Mouse (Mus musculus): ENCODE measurements around the gene Brdt. TPM values are rescaled to one million over a fixed set of nuclear protein-coding genes. Genes with fewer than 3 reads are reported as not detected.

The Brdt gene
- polyA plus RNA-seq, 1 experiment = 1.1 TPM

GRCm38 (mm10) chr5:107434001-107434400 lies 103.0 kb downstream of the Brdt start:
- DNase-seq = no peak
- TF ChIP-seq POLR2A (IDR thresholded peaks at IDR 0.05; ENCODE audit: borderline replicate concordance, extremely low read depth, low read depth, low read length) (no peak), CTCF (IDR thresholded peaks at IDR 0.05; ENCODE audit: insufficient read depth, low read length) (no peak)
- no peaks in the 10 kb centered on the region for H3K4me1 ChIP-seq (ENCODE audit: control insufficient read depth, insufficient read depth, low read length)
- WGBS = 74% methylated on average over 5 of the region's 5 CpGs
- no peak overlapping the region for H3K4me3 ChIP-seq (replicated peaks; ENCODE audit: extremely low read depth, low read depth, low read length)

GRCm38 (mm10) chr5:107436185-107436584 lies 105.2 kb downstream of the Brdt start:
- Histone ChIP-seq H3K4me1 (ENCODE audit: control insufficient read depth, insufficient read depth, low read length) (no peaks in the 10 kb centered on the region), H3K4me3 (replicated peaks; ENCODE audit: extremely low read depth, low read depth, low read length) (no peak overlapping the region)
- TF ChIP-seq CTCF (IDR thresholded peaks at IDR 0.05; ENCODE audit: insufficient read depth, low read length) (no peak), POLR2A (IDR thresholded peaks at IDR 0.05; ENCODE audit: borderline replicate concordance, extremely low read depth, low read depth, low read length) (no peak)
- 78% methylated on average over 6 of the region's 6 CpGs for WGBS
- no peak for DNase-seq

Other genes with a start within 250 kb of the Brdt start
- 44.8 and 47.3 TPM in 2 replicates for gene Tgfbr3, start 41.5 kb upstream of the Brdt start, polyA plus RNA-seq (2012; rRNA removed)
- 1.9 and 2.0 TPM in 2 replicates for gene Ephx4, start 71.6 kb downstream of the Brdt start, polyA plus RNA-seq (2012; rRNA removed)
- gene Lpcat2b, start 100.4 kb downstream of the Brdt start, polyA plus RNA-seq (2012; rRNA removed) = 0.03 and 0.14 TPM in 2 replicates
- gene Btbd8, start 106.8 kb downstream of the Brdt start, polyA plus RNA-seq (2012; rRNA removed) = 1.0 and 1.2 TPM in 2 replicates
- 0.06 TPM in 1 of 2 replicates, not detected in the other for gene Gm42669, start 176.5 kb downstream of the Brdt start, polyA plus RNA-seq (2012; rRNA removed)
- not detected in 2 replicates for gene 1700028K03Rik, start 203.6 kb downstream of the Brdt start, polyA plus RNA-seq (2012; rRNA removed)

All from lung, adult 2 months (tissue).